Mouse (Mus musculus): ENCODE data around the gene Bfar. TPM values are rescaled to one million over a fixed set of nuclear protein-coding genes. Genes with fewer than 3 reads are reported as not detected.

Bfar gene
- polyA plus RNA-seq, 1 experiment = 18.1 TPM

GRCm38 (mm10) chr16:13716821-13717553, 45.3 kb downstream of the Bfar start:
- TF ChIP-seq POLR2A (IDR thresholded peaks at IDR 0.05; ENCODE audit: low read depth, low read length) = no peak
- TF ChIP-seq CTCF (IDR thresholded peaks at IDR 0.05; ENCODE audit: extremely low read depth, insufficient read depth, insufficient read length, insufficient replicate concordance) = no peak
- no peak for DNase-seq (ENCODE audit: low read depth in 1 of 2, low spot score in 2 of 2)
- Histone ChIP-seq H3K36me3 (ENCODE audit: control insufficient read depth, insufficient read depth, low read length) (no peaks in the 10 kb centered on the region), H3K27ac (ENCODE audit: insufficient read depth, low read length) (no peak overlapping the region), H3K27me3 (ENCODE audit: control insufficient read depth, insufficient read depth, low read length) (no peaks in the 10 kb centered on the region), H3K4me3 (ENCODE audit: extremely low read depth, insufficient read depth, insufficient read length) (no peak overlapping the region), H3K4me1 (ENCODE audit: control insufficient read depth, insufficient read depth, insufficient read length) (no peaks in the 10 kb centered on the region)
- 53% methylated on average over 2 of the region's 2 CpGs for WGBS

- no peak for DNase-seq (ENCODE audit: low read depth in 1 of 2, low spot score in 2 of 2)
- no peaks in the 10 kb centered on the region for H3K36me3 ChIP-seq (ENCODE audit: control insufficient read depth, insufficient read depth, low read length)
- no peak overlapping the region for H3K4me3 ChIP-seq (ENCODE audit: extremely low read depth, insufficient read depth, insufficient read length)
- 50% methylated on average over 10 of the region's 10 CpGs for WGBS
- TF ChIP-seq POLR2A (IDR thresholded peaks at IDR 0.05; ENCODE audit: low read depth, low read length) (no peak), CTCF (IDR thresholded peaks at IDR 0.05; ENCODE audit: extremely low read depth, insufficient read depth, insufficient read length, insufficient replicate concordance) (no peak)
- H3K4me1 ChIP-seq (ENCODE audit: control insufficient read depth, insufficient read depth, insufficient read length) = no peaks in the 10 kb centered on the region
- H3K27ac ChIP-seq (ENCODE audit: insufficient read depth, low read length) = no peak overlapping the region
- no peaks in the 10 kb centered on the region for H3K27me3 ChIP-seq (ENCODE audit: control insufficient read depth, insufficient read depth, low read length)
Measured at GRCm38 (mm10) chr16:13722937-13723336, 51.3 kb downstream of the Bfar start.

DNA sequence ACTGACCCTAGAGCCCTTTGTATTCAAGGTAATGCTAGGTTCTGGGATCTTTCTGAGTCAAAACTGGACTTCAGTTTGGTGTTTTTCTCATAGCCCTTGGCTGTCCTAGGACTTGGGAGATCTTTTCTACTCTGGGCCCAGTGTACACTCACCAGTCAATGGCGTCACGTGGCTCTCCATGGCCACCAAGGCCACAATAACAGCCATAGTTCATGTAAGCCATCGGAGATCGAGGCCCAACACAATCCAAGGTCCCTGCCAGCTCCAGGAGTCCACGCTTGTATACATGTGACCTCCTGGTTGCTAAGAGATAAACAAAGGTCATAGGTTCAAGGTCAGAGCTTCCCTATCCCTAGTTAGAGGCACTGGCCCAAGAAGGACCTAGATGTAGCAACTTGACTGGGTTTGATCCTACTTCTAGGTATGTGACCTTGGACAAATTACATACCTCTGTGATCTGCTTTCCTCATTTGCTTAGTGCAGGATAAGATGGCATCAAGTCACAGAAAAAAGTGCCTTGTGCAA, 56.2 kb downstream of the Bfar start:
- WGBS = 85% methylated on average over 5 of the region's 5 CpGs
- TF ChIP-seq CTCF (IDR thresholded peaks at IDR 0.05; ENCODE audit: extremely low read depth, insufficient read depth, insufficient read length, insufficient replicate concordance) (no peak), POLR2A (IDR thresholded peaks at IDR 0.05; ENCODE audit: low read depth, low read length) (no peak)
- DNase-seq (ENCODE audit: low read depth in 1 of 2, low spot score in 2 of 2) = no peak
- Histone ChIP-seq H3K4me3 (ENCODE audit: extremely low read depth, insufficient read depth, insufficient read length) (no peak overlapping the region), H3K4me1 (ENCODE audit: control insufficient read depth, insufficient read depth, insufficient read length) (no peaks in the 10 kb centered on the region), H3K36me3 (ENCODE audit: control insufficient read depth, insufficient read depth, low read length) (no peaks in the 10 kb centered on the region), H3K27ac (ENCODE audit: insufficient read depth, low read length) (no peak overlapping the region), H3K27me3 (ENCODE audit: control insufficient read depth, insufficient read depth, low read length) (no peaks in the 10 kb centered on the region)

- H3K4me1 ChIP-seq (ENCODE audit: control insufficient read depth, insufficient read depth, insufficient read length) = no peaks in the 10 kb centered on the region
- H3K27ac ChIP-seq (ENCODE audit: insufficient read depth, low read length) = no peak overlapping the region
- no peak for TF ChIP-seq CTCF (IDR thresholded peaks at IDR 0.05; ENCODE audit: extremely low read depth, insufficient read depth, insufficient read length, insufficient replicate concordance)
- TF ChIP-seq POLR2A (IDR thresholded peaks at IDR 0.05; ENCODE audit: low read depth, low read length) = no peak
- WGBS = 84% methylated on average over 4 of the region's 4 CpGs
- H3K36me3 ChIP-seq (ENCODE audit: control insufficient read depth, insufficient read depth, low read length) = no peaks in the 10 kb centered on the region
- DNase-seq (ENCODE audit: low read depth in 1 of 2, low spot score in 2 of 2) = no peak
- no peak overlapping the region for H3K4me3 ChIP-seq (ENCODE audit: extremely low read depth, insufficient read depth, insufficient read length)
- H3K27me3 ChIP-seq (ENCODE audit: control insufficient read depth, insufficient read depth, low read length) = no peaks in the 10 kb centered on the region
Measured at GRCm38 (mm10) chr16:13729428-13729827, 57.8 kb downstream of the Bfar start.

DNA sequence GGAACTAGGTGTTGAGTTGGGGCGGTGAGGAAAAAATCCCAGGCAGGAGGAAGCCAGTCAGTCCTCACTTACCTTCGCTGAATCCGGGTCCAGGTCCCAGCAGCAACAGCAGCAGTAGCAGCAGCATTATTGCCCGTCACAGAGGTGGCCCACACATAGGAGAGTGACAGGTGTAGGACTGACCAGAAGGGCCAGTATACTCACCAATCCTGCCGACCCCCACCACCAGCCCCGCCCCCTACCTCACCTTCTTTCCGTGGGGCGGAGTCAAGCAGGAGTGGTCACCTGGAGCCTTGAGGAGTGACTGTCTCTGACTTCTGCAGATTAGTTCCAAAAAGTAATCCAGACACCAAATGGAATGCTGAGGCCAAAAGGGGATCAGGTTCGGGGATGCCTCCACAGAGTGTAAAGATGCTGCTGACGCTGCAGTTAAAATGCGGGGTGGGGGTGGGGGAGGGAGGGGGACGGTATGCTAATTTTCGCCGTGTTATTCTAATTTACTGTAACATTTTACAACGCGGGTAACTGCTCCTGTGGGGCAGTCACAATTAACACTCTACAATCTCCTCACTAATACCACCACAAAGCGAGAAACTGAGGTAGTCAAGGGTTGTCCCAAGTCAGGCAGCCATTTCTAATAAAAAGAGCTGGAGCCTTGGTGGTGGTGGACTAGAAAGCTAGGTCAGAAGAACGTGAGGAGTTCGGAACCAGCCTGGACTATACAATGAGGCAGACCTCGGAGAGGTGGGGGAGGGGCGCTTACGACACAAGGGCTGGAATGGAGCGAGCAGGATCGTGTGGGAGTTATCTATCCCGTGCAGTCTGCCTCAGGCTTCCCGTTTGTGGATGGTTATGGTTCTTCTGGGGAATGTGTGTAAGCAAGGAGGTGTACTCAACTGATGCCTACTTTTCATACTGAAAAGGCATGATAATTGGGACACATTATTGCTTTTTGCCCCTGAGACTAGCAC, 58.9 kb downstream of the Bfar start, which contains the start of gene Pla2g10:
TSS of gene Pla2g10 (minus strand) at position 699 of the 971 bp plus-strand sequence.
- TF ChIP-seq POLR2A (IDR thresholded peaks at IDR 0.05; ENCODE audit: low read depth, low read length) (no peak), CTCF (IDR thresholded peaks at IDR 0.05; ENCODE audit: extremely low read depth, insufficient read depth, insufficient read length, insufficient replicate concordance) (no peak)
- 33% methylated on average over 26 of the region's 26 CpGs for WGBS

GRCm38 (mm10) chr16:13732786-13733185, 61.1 kb downstream of the Bfar start:
- TF ChIP-seq CTCF (IDR thresholded peaks at IDR 0.05; ENCODE audit: extremely low read depth, insufficient read depth, insufficient read length, insufficient replicate concordance) (no peak), POLR2A (IDR thresholded peaks at IDR 0.05; ENCODE audit: low read depth, low read length) (no peak)
- H3K36me3 ChIP-seq (ENCODE audit: control insufficient read depth, insufficient read depth, low read length) = no peaks in the 10 kb centered on the region
- WGBS = 61% methylated on average over 3 of the region's 3 CpGs
- no peak overlapping the region for H3K4me3 ChIP-seq (ENCODE audit: extremely low read depth, insufficient read depth, insufficient read length)
- no peaks in the 10 kb centered on the region for H3K4me1 ChIP-seq (ENCODE audit: control insufficient read depth, insufficient read depth, insufficient read length)
- no peaks in the 10 kb centered on the region for H3K27me3 ChIP-seq (ENCODE audit: control insufficient read depth, insufficient read depth, low read length)
- DNase-seq (ENCODE audit: low read depth in 1 of 2, low spot score in 2 of 2) = no peak
- no peak overlapping the region for H3K27ac ChIP-seq (ENCODE audit: insufficient read depth, low read length)

More for the DNA sequence above, 58.9 kb downstream of the Bfar start, which contains the start of gene Pla2g10:
- H3K36me3 ChIP-seq (ENCODE audit: control insufficient read depth, insufficient read depth, low read length) = no peaks in the 10 kb centered on the region
- no peak within 1 kb of the TSS for H3K27ac ChIP-seq (ENCODE audit: insufficient read depth, low read length)
- H3K4me3 ChIP-seq (ENCODE audit: extremely low read depth, insufficient read depth, insufficient read length) = no peak within 1 kb of the TSS
- no peaks in the 10 kb centered on the region for H3K4me1 ChIP-seq (ENCODE audit: control insufficient read depth, insufficient read depth, insufficient read length)
- DNase-seq (ENCODE audit: low read depth in 1 of 2, low spot score in 2 of 2) = no peak
- no peaks in the 10 kb centered on the region for H3K27me3 ChIP-seq (ENCODE audit: control insufficient read depth, insufficient read depth, low read length)

All from spleen, adult 2 months (tissue).